Mouse (Mus musculus) lung, embryonic 15.5 days (tissue): Measurements from ENCODE around the gene Trak1. TPM values are rescaled to one million over a fixed set of nuclear protein-coding genes. Genes with fewer than 3 reads are reported as not detected.
"Not testable (repeated sequence)": the region's sequence is repeated elsewhere in the genome, so short reads cannot be mapped to it uniquely, and the experiment has no call there.

Source experiments
- ATAC-seq: fragments of 200-750 bp; cut with Nextera tagmentation; 2 replicates; pipeline ENCODE4 v1.8.0; 2017; ENCODE audit warnings: moderate number of reproducible peaks, borderline replicate concordance; ENCODE audit not compliant: low FRiP score, low TSS enrichment; ENCODE audit errors: extremely low read depth
- H3K27ac ChIP-seq: fragments of 300-500 bp; sonication (generic); 2 replicates; pipeline ENCODE4 v1.5.1; 2015; ENCODE audit warnings: moderate library complexity, mild to moderate bottlenecking, inconsistent platforms
- H3K27me3 ChIP-seq: fragments of 300-500 bp; sonication (generic); 2 replicates; pipeline ENCODE4 v1.6.1; 2015; ENCODE audit warnings: inconsistent platforms
- H3K36me3 ChIP-seq: fragments of 300-500 bp; sonication (generic); 2 replicates; pipeline ENCODE4 v1.6.1; 2015; ENCODE audit warnings: inconsistent platforms
- H3K4me1 ChIP-seq: fragments of 300-500 bp; sonication (generic); 2 replicates; pipeline ENCODE4 v1.6.1; 2015; ENCODE audit warnings: inconsistent platforms
- H3K4me2 ChIP-seq: fragments of 300-500 bp; sonication (generic); 2 replicates; pipeline ENCODE4 v1.6.1; 2015; ENCODE audit warnings: inconsistent platforms, mild to moderate bottlenecking, moderate library complexity
- H3K4me3 ChIP-seq: fragments of 300-500 bp; sonication (generic); 2 replicates; pipeline ENCODE4 v1.5.1; 2015; ENCODE audit warnings: mild to moderate bottlenecking, inconsistent platforms
- H3K9ac ChIP-seq: fragments of 300-500 bp; sonication (generic); 2 replicates; pipeline ENCODE4 v1.6.1; 2015; ENCODE audit warnings: inconsistent platforms
- H3K9me3 ChIP-seq: fragments of 300-500 bp; sonication (generic); 2 replicates; pipeline ENCODE4 v1.6.1; 2016; ENCODE audit warnings: inconsistent platforms
- WGBS: fragments of 180-500 bp; shearing (Covaris S2); methylation state at CpG from one replicate; pipeline ENCODE4 v1.1.7; 2015; 5-methylcytosine and 5-hydroxymethylcytosine counted together
- polyA plus RNA-seq: library from polyadenylated mRNA; unstranded; fragments of >200 nt; fragmentation: Nextera tagmentation; extraction: Ambion mirVana; gene quantifications from 2 replicates; pipeline ENCODE4 v1.2.1, GENCODE M21; 2015

The Trak1 gene
- polyA plus RNA-seq, 1 experiment from 2014 or later: 25.3 TPM

DNA sequence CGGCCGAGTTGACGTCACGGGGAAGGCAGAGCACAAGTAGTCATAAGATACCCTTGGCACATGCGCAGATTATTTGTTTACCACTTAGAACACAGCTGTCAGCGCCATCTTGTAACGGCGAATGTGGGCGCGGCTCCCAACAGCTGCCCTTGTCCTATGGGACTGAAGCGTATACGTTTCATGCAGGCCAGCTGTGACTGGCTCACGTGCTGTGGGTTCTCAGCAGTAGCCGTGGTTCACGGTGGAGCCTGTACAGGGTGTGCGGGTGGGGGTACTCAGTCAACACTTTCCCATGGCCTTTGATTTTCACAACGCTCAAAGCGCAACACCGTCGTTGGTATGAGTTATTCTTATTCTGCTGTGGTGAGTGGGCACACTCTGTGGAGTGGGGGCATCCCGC, 31.0 kb downstream of the Trak1 start:
- not testable (repeated sequence) for H3K9me3 ChIP-seq, H3K36me3 ChIP-seq, H3K27me3 ChIP-seq, H3K4me2 ChIP-seq, ATAC-seq, H3K4me3 ChIP-seq, H3K9ac ChIP-seq
- peaks cover 33% of the 10 kb centered on the region for H3K4me1 ChIP-seq
- 95% methylated on average over 17 of the region's 21 CpGs for WGBS
- 0 out of 2 replicates have a peak overlapping the region, but pooled peaks have one; percentile 26 for H3K27ac ChIP-seq

DNA sequence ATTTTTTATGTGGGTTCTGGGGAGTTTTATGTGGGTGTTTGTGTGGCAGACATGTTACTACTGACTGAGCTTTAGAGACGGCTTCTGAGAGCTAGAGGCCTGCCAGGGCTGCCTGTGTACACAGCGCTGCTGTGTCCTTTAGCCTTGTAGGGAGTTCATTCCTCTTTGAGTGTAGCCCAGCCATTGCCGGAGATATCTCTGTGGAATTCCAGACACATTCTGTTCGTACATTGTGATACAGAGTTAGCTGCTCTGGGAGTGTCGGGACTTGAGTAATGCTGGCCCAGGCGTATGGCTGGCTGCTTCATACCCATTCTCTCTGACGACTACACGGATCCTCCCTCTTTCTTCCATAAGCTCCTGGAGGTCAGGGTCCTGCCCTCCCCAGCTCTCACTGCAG, 31.9 kb downstream of the Trak1 start:
- H3K27ac ChIP-seq: peak overlapping the region; percentile 26; the same call in 1 of the 2 replicates

DNA sequence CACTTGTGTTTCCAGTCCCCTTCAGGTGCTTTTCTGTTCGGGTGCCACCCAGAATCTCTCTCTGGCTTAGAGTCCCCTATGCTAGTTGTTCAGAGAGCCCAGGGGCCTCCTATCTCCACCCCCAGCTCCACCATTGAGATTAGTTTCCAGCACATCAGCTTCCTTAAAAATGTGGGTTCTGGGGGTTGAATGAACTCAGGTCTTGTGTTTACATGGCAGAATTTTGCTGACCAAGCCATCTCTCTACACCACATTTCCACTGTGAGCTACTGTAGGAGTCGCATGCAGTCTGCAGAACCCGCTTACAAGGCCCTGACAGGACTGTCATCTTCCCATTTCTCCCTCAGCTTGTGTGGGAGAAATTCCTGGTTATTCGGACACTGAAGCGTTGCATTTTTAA, 32.8 kb downstream of the Trak1 start:
- H3K27me3 ChIP-seq: no peaks in the 10 kb centered on the region
- H3K4me1 ChIP-seq: peaks cover 49% of the 10 kb centered on the region
- H3K9ac ChIP-seq: no peak overlapping the region
- no peaks in the 10 kb centered on the region for H3K36me3 ChIP-seq
- WGBS: 88% methylated on average over 5 of the region's 5 CpGs
- no peak overlapping the region for H3K4me2 ChIP-seq
- H3K4me3 ChIP-seq: no peak overlapping the region
- no peaks in the 10 kb centered on the region for H3K9me3 ChIP-seq
- ATAC-seq: no peak
- no peak overlapping the region for H3K27ac ChIP-seq

More for the DNA sequence above, 31.9 kb downstream of the Trak1 start:
- H3K4me1 ChIP-seq: peaks cover 41% of the 10 kb centered on the region
- no peak overlapping the region for H3K4me2 ChIP-seq
- no peak for ATAC-seq
- H3K27me3 ChIP-seq: no peaks in the 10 kb centered on the region
- 44% methylated on average over 8 of the region's 8 CpGs for WGBS
- no peaks in the 10 kb centered on the region for H3K9me3 ChIP-seq
- no peak overlapping the region for H3K9ac ChIP-seq
- H3K4me3 ChIP-seq: no peak overlapping the region
- H3K36me3 ChIP-seq: no peaks in the 10 kb centered on the region

DNA sequence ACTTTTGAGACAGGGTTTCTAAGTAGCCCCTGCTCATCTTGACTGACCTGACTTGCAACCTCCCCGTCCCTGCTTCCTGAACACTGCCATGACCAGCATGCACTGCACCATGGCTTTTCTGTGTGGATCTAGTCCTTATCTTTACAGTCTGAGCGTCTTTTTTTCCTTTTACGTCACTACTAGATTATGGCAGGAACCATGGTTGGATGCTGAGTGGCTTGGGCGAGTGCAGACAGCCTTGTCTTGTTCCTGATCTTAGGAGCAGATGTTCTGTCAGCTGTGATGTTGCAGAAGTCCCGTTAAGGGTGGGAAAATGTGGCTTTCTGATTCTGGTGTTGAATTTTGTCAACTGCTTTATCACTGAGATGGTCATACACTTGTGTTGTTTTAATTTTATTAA, 34.1 kb downstream of the Trak1 start:
- Histone ChIP-seq H3K4me1 (peaks cover 60% of the 10 kb centered on the region), H3K9ac (no peak overlapping the region), H3K9me3 (no peaks in the 10 kb centered on the region), H3K27me3 (no peaks in the 10 kb centered on the region), H3K4me3 (no peak overlapping the region), H3K4me2 (0 out of 2 replicates have a peak overlapping the region, but pooled peaks have one; percentile 33), H3K27ac (peak overlapping the region; percentile 86), H3K36me3 (no peaks in the 10 kb centered on the region)
- WGBS: 17% methylated on average over 5 of the region's 5 CpGs
- ATAC-seq: peak; percentile 17; the same call in 1 of the 2 replicates

DNA sequence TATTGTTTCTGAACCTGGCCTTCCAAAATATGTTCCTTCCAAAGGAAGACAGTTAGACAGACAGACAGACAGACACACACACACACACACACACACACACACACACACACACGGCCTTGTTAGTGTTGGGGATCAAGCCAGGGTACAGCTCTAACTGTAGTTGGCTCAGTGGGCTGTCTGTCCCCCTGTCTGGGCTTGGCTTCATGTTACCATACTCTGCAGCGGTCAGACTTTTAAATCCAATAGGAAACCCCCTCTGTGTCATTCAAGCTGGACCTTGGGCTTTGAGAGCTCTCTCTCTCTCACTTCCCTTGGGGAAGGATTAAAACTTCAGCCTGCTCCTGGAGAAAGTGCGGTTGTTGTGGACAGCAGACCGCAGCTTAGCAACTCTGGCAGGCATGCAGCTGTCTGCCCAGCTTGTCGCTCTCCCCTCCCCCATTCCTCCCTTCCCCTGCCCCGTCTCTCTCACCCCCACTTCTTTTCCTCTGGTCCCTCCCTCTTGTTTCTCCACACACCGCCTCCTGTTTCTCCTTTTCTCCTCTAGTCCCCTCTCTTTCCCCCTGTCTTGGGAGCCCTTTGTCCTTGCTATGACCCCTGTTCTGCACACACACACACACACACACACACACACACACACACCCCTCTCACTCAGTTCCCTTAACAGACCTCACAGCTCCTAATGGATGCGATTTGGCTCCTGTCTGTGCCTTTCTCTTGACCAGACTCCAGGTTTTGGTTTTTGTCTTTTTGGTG, 34.8 kb downstream of the Trak1 start:
- Histone ChIP-seq H3K9ac (0 out of 2 replicates have a peak overlapping the region, but pooled peaks have one; percentile 14), H3K27me3 (no peaks in the 10 kb centered on the region), H3K4me3 (no peak overlapping the region), H3K36me3 (no peaks in the 10 kb centered on the region), H3K27ac (peak overlapping the region; percentile 86), H3K4me2 (peak overlapping the region; percentile 33), H3K4me1 (peaks cover 66% of the 10 kb centered on the region), H3K9me3 (no peaks in the 10 kb centered on the region)
- peak; percentile 80 for ATAC-seq
- 4% methylated on average over 8 of the region's 8 CpGs for WGBS

DNA sequence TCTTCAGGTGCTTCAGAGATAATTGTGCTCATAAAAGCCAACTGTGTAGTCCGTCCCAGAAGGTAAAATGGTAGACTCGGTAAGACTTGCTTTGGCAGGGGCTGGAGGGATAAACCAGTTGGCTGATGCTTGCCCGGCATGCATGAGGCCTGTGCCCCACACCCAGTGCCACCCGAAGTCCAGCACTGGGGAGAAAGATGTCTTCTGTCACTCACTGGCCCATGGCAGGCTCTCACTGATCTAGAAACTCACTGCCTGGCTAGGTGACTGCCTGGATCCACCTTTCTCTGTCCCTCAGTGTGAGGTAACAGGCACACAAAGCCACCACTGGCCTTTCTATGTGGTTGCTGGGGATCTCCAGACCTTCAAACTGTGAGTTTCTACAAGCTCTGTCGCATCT, 36.3 kb downstream of the Trak1 start:
- no peaks in the 10 kb centered on the region for H3K9me3 ChIP-seq
- H3K4me3 ChIP-seq: no peak overlapping the region
- no peaks in the 10 kb centered on the region for H3K27me3 ChIP-seq
- H3K4me2 ChIP-seq: no peak overlapping the region
- no peaks in the 10 kb centered on the region for H3K36me3 ChIP-seq
- peaks cover 81% of the 10 kb centered on the region for H3K4me1 ChIP-seq
- ATAC-seq: no peak
- no peak overlapping the region for H3K9ac ChIP-seq
- H3K27ac ChIP-seq: peak overlapping the region; percentile 25; the same call in 1 of the 2 replicates
- 83% methylated on average over 5 of the region's 5 CpGs for WGBS

DNA sequence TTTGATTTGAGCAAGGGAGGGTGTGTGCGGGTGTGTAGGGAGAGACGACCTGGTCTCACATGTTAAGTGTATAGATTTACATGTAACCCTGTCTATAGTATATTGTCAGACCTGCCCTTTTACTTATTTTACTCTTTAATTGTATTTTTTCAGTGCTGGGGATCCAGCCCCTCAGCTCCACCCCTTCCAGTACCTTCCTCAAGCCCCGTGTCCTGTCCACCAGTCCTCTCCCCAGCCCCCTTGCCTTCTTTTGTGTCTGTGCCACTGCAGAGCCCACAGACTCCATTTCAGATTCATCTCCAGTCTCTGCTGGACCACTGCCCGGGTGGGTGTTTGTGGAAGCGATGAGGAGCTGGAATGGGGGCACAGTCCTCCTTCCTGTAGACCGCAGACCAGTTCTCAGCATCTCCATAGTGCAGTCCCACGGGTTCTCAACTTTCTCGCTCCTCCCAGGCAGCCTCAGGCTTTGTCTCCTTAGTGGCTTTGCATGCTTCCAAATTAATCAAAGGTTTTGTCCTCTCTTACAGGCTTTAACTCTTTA, 37.1 kb downstream of the Trak1 start:
- no peaks in the 10 kb centered on the region for H3K27me3 ChIP-seq
- peaks cover 78% of the 10 kb centered on the region for H3K4me1 ChIP-seq
- no peaks in the 10 kb centered on the region for H3K9me3 ChIP-seq
- no peak overlapping the region for H3K9ac ChIP-seq
- peak overlapping the region; percentile 51 for H3K27ac ChIP-seq
- 34% methylated on average over 8 of the region's 8 CpGs for whole genome bisulfite sequencing
- no peak for ATAC-seq
- H3K4me3 ChIP-seq: no peak overlapping the region
- no peaks in the 10 kb centered on the region for H3K36me3 ChIP-seq
- H3K4me2 ChIP-seq: no peak overlapping the region

DNA sequence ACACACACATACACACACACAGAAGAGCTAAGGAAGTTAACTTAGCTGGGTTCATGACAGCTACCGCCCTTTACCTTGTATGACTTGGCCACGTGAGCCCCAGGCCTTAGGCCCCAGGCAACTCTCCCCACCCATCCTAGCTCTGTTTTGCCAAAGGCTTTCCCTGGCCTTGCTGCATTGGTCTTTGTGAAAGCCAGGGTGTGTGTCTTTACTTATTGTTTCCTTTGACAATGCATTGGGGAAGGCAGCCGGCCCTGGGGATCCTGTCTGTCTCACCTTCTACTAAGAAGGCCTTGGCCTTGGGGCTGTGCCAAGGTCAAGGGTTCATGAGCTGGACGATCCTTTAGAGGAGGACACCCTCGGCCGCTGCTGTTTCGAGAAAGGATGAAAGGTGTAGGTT, 38.3 kb downstream of the Trak1 start:
- H3K4me1 ChIP-seq: peaks cover 71% of the 10 kb centered on the region
- no peak overlapping the region for H3K9ac ChIP-seq
- 31% methylated on average over 7 of the region's 7 CpGs for WGBS
- no peaks in the 10 kb centered on the region for H3K9me3 ChIP-seq
- peak overlapping the region; percentile 62 for H3K27ac ChIP-seq
- H3K27me3 ChIP-seq: no peaks in the 10 kb centered on the region
- ATAC-seq: no peak
- no peak overlapping the region for H3K4me3 ChIP-seq
- no peak overlapping the region for H3K4me2 ChIP-seq
- H3K36me3 ChIP-seq: no peaks in the 10 kb centered on the region

DNA sequence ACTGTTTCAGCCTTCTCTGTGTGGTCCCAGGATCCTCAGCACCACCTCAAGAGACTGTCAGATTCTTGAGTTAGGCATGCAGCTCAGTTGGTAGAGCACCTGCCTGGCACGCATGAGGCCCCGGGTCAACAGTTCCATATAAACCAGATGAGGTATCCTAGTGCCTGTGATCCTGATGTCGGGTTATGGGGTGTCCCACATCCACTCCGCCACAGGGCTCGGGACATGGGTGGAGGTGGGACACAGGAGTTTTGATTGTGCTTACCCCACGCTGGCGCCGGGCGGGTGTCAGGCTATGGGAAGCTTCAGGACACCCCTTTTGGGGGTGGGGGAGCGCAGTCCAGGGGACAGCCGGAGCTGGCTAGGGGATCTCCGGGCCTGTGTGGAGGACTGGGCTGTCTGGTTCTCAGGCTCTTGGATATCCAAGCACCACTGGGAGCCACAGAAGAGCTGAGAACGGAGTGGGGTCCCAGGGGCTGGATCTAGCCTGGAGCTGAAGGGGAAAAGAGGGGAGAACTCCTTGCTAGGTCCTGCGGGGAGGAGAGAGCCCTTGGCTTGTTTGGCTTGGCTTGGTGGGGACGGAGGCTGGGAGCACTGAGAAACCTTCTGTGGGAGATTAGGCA, 39.1 kb downstream of the Trak1 start:
- ATAC-seq: no peak
- H3K27me3 ChIP-seq: no peaks in the 10 kb centered on the region
- H3K27ac ChIP-seq: peak overlapping the region; percentile 87
- no peaks in the 10 kb centered on the region for H3K36me3 ChIP-seq
- H3K4me1 ChIP-seq: peaks cover 66% of the 10 kb centered on the region
- no peaks in the 10 kb centered on the region for H3K9me3 ChIP-seq
- H3K4me2 ChIP-seq: no peak overlapping the region
- H3K9ac ChIP-seq: no peak overlapping the region
- no peak overlapping the region for H3K4me3 ChIP-seq
- 89% methylated on average over 15 of the region's 15 CpGs for WGBS

DNA sequence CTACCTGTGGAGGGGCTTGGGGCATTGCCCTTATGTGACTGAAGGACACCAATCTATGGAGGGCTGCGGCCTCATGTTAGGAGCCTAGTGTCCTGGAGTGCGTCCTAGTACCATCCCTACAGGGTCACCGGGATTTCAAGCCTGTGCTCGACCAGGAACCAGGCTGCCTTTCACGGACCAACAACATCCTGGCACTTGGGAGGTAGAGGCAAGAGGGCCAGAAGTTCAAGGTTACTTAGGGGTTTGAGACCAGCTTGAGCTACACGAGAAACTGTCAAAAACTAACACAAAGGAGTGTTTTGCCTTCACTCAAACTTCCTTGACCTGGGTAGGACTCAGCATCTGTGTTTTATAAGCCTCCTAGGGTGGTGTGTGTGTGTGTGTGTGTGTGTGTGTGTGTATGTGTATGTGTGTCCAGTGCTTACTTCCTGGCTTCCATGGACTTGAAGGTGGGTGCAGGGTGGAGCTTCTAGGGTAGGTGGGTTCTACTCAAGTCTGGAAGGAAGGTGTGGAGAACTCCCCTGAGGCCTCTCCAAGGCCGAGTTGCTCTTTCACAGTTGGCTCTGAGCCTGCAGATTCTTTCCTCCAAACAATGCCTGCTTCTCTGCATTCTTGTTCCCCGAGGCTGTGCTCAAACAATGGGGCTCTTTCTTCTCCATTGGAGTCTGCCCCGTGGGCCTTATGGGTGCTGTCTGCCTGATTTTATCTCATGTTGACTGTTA, 40.1 kb downstream of the Trak1 start:
- H3K9ac ChIP-seq: no peak overlapping the region
- 46% methylated on average over 9 of the region's 9 CpGs for WGBS

DNA sequence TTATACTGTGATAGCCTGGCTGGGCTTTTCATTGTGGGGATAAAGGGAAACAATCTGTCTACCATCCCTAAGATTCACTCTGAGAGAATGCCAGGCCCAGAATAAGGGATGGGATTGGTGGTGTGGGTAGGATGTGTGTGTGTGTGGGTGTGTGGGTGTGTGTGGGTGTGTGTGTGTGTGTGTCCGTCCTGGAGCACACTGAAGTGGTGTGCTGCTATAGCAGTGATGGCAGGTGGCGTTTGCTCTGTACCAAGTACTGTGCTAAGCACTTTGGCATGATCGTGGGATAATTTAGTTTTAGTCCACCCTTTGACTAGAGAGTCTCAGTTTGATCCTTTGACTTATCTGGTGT, 40.6 kb downstream of the Trak1 start:
- Histone ChIP-seq H3K27me3 (no peaks in the 10 kb centered on the region), H3K9ac (no peak overlapping the region), H3K4me2 (no peak overlapping the region), H3K27ac (peak overlapping the region; percentile 87), H3K36me3 (no peaks in the 10 kb centered on the region), H3K4me1 (peaks cover 52% of the 10 kb centered on the region), H3K9me3 (no peaks in the 10 kb centered on the region), H3K4me3 (no peak overlapping the region)
- no peak for ATAC-seq
- WGBS: 56% methylated on average over 3 of the region's 3 CpGs

More for the DNA sequence above, 40.1 kb downstream of the Trak1 start:
- H3K9me3 ChIP-seq: no peaks in the 10 kb centered on the region
- peak overlapping the region; percentile 87 for H3K27ac ChIP-seq
- H3K36me3 ChIP-seq: no peaks in the 10 kb centered on the region
- peak; percentile 46 for ATAC-seq
- no peaks in the 10 kb centered on the region for H3K27me3 ChIP-seq
- no peak overlapping the region for H3K4me2 ChIP-seq
- H3K4me3 ChIP-seq: no peak overlapping the region
- H3K4me1 ChIP-seq: peaks cover 57% of the 10 kb centered on the region

DNA sequence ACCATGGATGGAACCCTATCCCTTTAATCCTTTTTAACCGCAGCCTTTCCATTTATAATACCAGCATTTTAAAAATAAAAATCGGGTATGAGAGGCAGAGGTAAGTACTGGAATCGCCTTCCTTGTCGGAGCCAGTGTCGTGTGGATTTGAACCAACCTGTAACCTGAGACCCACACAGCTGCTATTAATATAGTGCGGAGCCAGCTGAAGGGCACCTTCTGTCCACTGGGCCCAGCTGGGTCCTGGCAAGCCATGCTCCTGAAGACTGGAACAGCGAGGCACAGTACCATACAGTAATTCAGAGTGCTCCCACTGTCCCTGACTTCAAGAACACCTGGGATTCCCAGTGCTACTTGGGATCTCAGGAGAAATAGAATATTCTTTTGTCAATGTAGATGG, 44.5 kb downstream of the Trak1 start:
- Histone ChIP-seq H3K4me3 (no peak overlapping the region), H3K27ac (no peak overlapping the region), H3K4me2 (no peak overlapping the region), H3K4me1 (peaks cover 24% of the 10 kb centered on the region), H3K36me3 (no peaks in the 10 kb centered on the region), H3K9ac (no peak overlapping the region), H3K9me3 (no peaks in the 10 kb centered on the region), H3K27me3 (no peaks in the 10 kb centered on the region)
- ATAC-seq: no peak
- WGBS: 70% methylated on average over 7 of the region's 7 CpGs
